Mouse (Mus musculus) liver, embryonic 12.5 days (tissue): ENCODE data around the gene Tmem8. TPM values are rescaled to one million over a fixed set of nuclear protein-coding genes. Genes with fewer than 3 reads are reported as not detected.
A peak's percentile ranks its signal among the peaks of the same experiment; 100 is the strongest.

Source experiments
- ATAC-seq: fragments of 200-750 bp; cut with Nextera tagmentation; 2 replicates; pipeline ENCODE4 v1.8.0; 2017; ENCODE audit warnings: moderate number of reproducible peaks, mild to moderate bottlenecking, moderate library complexity
- H3K27ac ChIP-seq: fragments of 300-500 bp; sonication (generic); 2 replicates; pipeline ENCODE4 v1.5.1; 2016; ENCODE audit warnings: mild to moderate bottlenecking
- H3K27me3 ChIP-seq: fragments of 300-500 bp; sonication (generic); replicated peaks from 2 replicates; pipeline ENCODE4 v1.6.1; 2016; ENCODE audit warnings: mild to moderate bottlenecking, moderate library complexity
- H3K36me3 ChIP-seq: fragments of 300-500 bp; sonication (generic); 2 replicates; pipeline ENCODE4 v1.6.1; 2016; ENCODE audit warnings: mild to moderate bottlenecking, moderate library complexity
- H3K4me1 ChIP-seq: fragments of 300-500 bp; sonication (generic); 2 replicates; pipeline ENCODE4 v1.6.1; 2016
- H3K4me2 ChIP-seq: fragments of 300-500 bp; sonication (generic); 2 replicates; pipeline ENCODE4 v1.6.1; 2016; ENCODE audit warnings: mild to moderate bottlenecking, moderate library complexity
- H3K4me3 ChIP-seq: fragments of 300-500 bp; sonication (generic); 2 replicates; pipeline ENCODE4 v1.5.1; 2016; ENCODE audit warnings: mild to moderate bottlenecking, moderate library complexity
- H3K9ac ChIP-seq: fragments of 300-500 bp; sonication (generic); 2 replicates; pipeline ENCODE4 v1.6.1; 2016; ENCODE audit warnings: mild to moderate bottlenecking, moderate library complexity
- H3K9me3 ChIP-seq: fragments of 300-500 bp; sonication (generic); replicated peaks from 2 replicates; pipeline ENCODE4 v1.6.1; 2016; ENCODE audit warnings: mild to moderate bottlenecking, moderate library complexity
- WGBS: fragments of 180-500 bp; shearing (Covaris S2); methylation state at CpG from one replicate; pipeline ENCODE4 v1.1.7; 2016; ENCODE audit not compliant: insufficient replicate concordance; 5-methylcytosine and 5-hydroxymethylcytosine counted together
- polyA plus RNA-seq: library from polyadenylated mRNA; unstranded; fragments of >200 nt; fragmentation: Nextera tagmentation; extraction: Ambion mirVana; gene quantifications from 2 replicates; pipeline ENCODE4 v1.2.1, GENCODE M21; 2016

Gene Tmem8
- polyA plus RNA-seq, 1 experiment from 2014 or later, result 2.2 TPM

- Histone ChIP-seq H3K9ac (no peak overlapping the region), H3K4me1 (no peaks in the 10 kb centered on the region), H3K27ac (no peak overlapping the region), H3K4me3 (no peak overlapping the region), H3K36me3 (peaks cover 63% of the 10 kb centered on the region), H3K27me3 (no peaks in the 10 kb centered on the region), H3K4me2 (no peak overlapping the region), H3K9me3 (no peaks in the 10 kb centered on the region)
- 85% methylated on average over 18 of the region's 18 CpGs for WGBS
- no peak for ATAC-seq
These were observed 18.1 kb downstream of the Tmem8 start for GRCm38 (mm10) chr17:26131062-26131732.

GRCm38 (mm10) chr17:26131856-26132853, 19.1 kb downstream of the Tmem8 start:
- H3K27me3 ChIP-seq, result no peaks in the 10 kb centered on the region
- no peak overlapping the region for H3K4me3 ChIP-seq
- H3K9ac ChIP-seq, result no peak overlapping the region
- H3K4me2 ChIP-seq, result no peak overlapping the region
- no peak for ATAC-seq
- peaks cover 3% of the 10 kb centered on the region for H3K4me1 ChIP-seq
- H3K27ac ChIP-seq, result no peak overlapping the region
- peaks cover 53% of the 10 kb centered on the region for H3K36me3 ChIP-seq
- 87% methylated on average over 18 of the region's 18 CpGs for WGBS
- H3K9me3 ChIP-seq, result no peaks in the 10 kb centered on the region

GRCm38 (mm10) chr17:26137106-26137750, 24.1 kb downstream of the Tmem8 start:
- Histone ChIP-seq H3K4me2 (peak overlapping the region; percentile 97), H3K36me3 (peaks cover 6% of the 10 kb centered on the region; the same call in 1 of the 2 replicates), H3K27me3 (no peaks in the 10 kb centered on the region), H3K4me3 (no peak overlapping the region), H3K27ac (peak overlapping the region; percentile 92; the same call in 1 of the 2 replicates), H3K9me3 (no peaks in the 10 kb centered on the region), H3K4me1 (peaks cover 38% of the 10 kb centered on the region), H3K9ac (peak overlapping the region; percentile 92; the same call in 1 of the 2 replicates)
- WGBS, result 71% methylated on average over 11 of the region's 11 CpGs
- no peak for ATAC-seq

- peaks cover 40% of the 10 kb centered on the region for H3K4me1 ChIP-seq
- no peak for ATAC-seq
- peak overlapping the region; percentile 92 for H3K4me3 ChIP-seq
- 60% methylated on average over 2 of the region's 2 CpGs for WGBS
- peak overlapping the region; percentile 97 for H3K4me2 ChIP-seq
- no peaks in the 10 kb centered on the region for H3K9me3 ChIP-seq
- peak overlapping the region; percentile 92 for H3K27ac ChIP-seq
- peaks cover 9% of the 10 kb centered on the region for H3K36me3 ChIP-seq
- peak overlapping the region; percentile 92 for H3K9ac ChIP-seq
- no peaks in the 10 kb centered on the region for H3K27me3 ChIP-seq
These were observed 24.6 kb downstream of the Tmem8 start for GRCm38 (mm10) chr17:26137751-26138130.

GRCm38 (mm10) chr17:26138239-26138836, 25.2 kb downstream of the Tmem8 start, which contains the start of gene Axin1:
TSS of gene Axin1 (plus strand) at chr17:26138688.
- H3K4me2 ChIP-seq, result peak within 1 kb of the TSS; percentile 97
- H3K36me3 ChIP-seq, result peaks cover 15% of the 10 kb centered on the region
- ATAC-seq, result peak; percentile 96
- WGBS, result under 1% methylated on average over 42 of the region's 42 CpGs
- H3K9ac ChIP-seq, result peak within 1 kb of the TSS; percentile 92
- peak within 1 kb of the TSS; percentile 92 for H3K27ac ChIP-seq
- H3K4me3 ChIP-seq, result peak within 1 kb of the TSS; percentile 92
- H3K9me3 ChIP-seq, result no peaks in the 10 kb centered on the region
- H3K27me3 ChIP-seq, result no peaks in the 10 kb centered on the region
- H3K4me1 ChIP-seq, result peaks cover 41% of the 10 kb centered on the region

- WGBS, result under 1% methylated on average over 56 of the region's 58 CpGs
These were observed 25.8 kb downstream of the Tmem8 start for GRCm38 (mm10) chr17:26138901-26139381.

GRCm38 (mm10) chr17:26142796-26143195, 29.7 kb downstream of the Tmem8 start:
- no peak overlapping the region for H3K4me3 ChIP-seq
- peaks cover 56% of the 10 kb centered on the region for H3K36me3 ChIP-seq
- H3K27me3 ChIP-seq, result no peaks in the 10 kb centered on the region
- peaks cover 32% of the 10 kb centered on the region for H3K4me1 ChIP-seq
- 73% methylated on average over 4 of the region's 4 CpGs for WGBS
- H3K27ac ChIP-seq, result no peak overlapping the region
- ATAC-seq, result no peak
- no peak overlapping the region for H3K4me2 ChIP-seq
- no peaks in the 10 kb centered on the region for H3K9me3 ChIP-seq
- no peak overlapping the region for H3K9ac ChIP-seq

More at GRCm38 (mm10) chr17:26138901-26139381, 25.8 kb downstream of the Tmem8 start:
- Histone ChIP-seq H3K4me1 (peaks cover 41% of the 10 kb centered on the region), H3K27me3 (no peaks in the 10 kb centered on the region), H3K4me2 (peak overlapping the region; percentile 97), H3K27ac (peak overlapping the region; percentile 92), H3K36me3 (peaks cover 21% of the 10 kb centered on the region), H3K9ac (peak overlapping the region; percentile 92), H3K4me3 (peak overlapping the region; percentile 92), H3K9me3 (no peaks in the 10 kb centered on the region)
- peak; percentile 73 for ATAC-seq

- Histone ChIP-seq H3K4me1 (peaks cover 28% of the 10 kb centered on the region), H3K4me2 (no peak overlapping the region), H3K36me3 (peaks cover 62% of the 10 kb centered on the region), H3K27me3 (no peaks in the 10 kb centered on the region), H3K27ac (no peak overlapping the region), H3K9ac (no peak overlapping the region), H3K9me3 (no peaks in the 10 kb centered on the region), H3K4me3 (no peak overlapping the region)
- 92% methylated on average over 5 of the region's 5 CpGs for WGBS
- no peak for ATAC-seq
These were observed 30.3 kb downstream of the Tmem8 start for GRCm38 (mm10) chr17:26143386-26143785.

GRCm38 (mm10) chr17:26149056-26149455, 36.0 kb downstream of the Tmem8 start:
- H3K27ac ChIP-seq, result no peak overlapping the region
- H3K9ac ChIP-seq, result no peak overlapping the region
- no peak overlapping the region for H3K4me3 ChIP-seq
- no peak for ATAC-seq
- no peaks in the 10 kb centered on the region for H3K27me3 ChIP-seq
- H3K9me3 ChIP-seq, result no peaks in the 10 kb centered on the region
- no peaks in the 10 kb centered on the region for H3K4me1 ChIP-seq
- WGBS, result 62% methylated on average over 2 of the region's 2 CpGs
- no peak overlapping the region for H3K4me2 ChIP-seq
- H3K36me3 ChIP-seq, result peaks cover 88% of the 10 kb centered on the region

GRCm38 (mm10) chr17:26151886-26152630, 39.0 kb downstream of the Tmem8 start:
- 85% methylated on average over 2 of the region's 2 CpGs for WGBS

GRCm38 (mm10) chr17:26162736-26163135, 49.6 kb downstream of the Tmem8 start:
- no peak for ATAC-seq
- peaks cover 9% of the 10 kb centered on the region; the same call in 1 of the 2 replicates for H3K36me3 ChIP-seq
- no peak overlapping the region for H3K9ac ChIP-seq
- no peaks in the 10 kb centered on the region for H3K9me3 ChIP-seq
- no peaks in the 10 kb centered on the region for H3K27me3 ChIP-seq
- 90% methylated on average over 1 of the region's 1 CpGs for WGBS
- no peak overlapping the region for H3K4me3 ChIP-seq
- H3K4me1 ChIP-seq, result no peaks in the 10 kb centered on the region
- no peak overlapping the region for H3K27ac ChIP-seq
- no peak overlapping the region for H3K4me2 ChIP-seq

More at GRCm38 (mm10) chr17:26151886-26152630, 39.0 kb downstream of the Tmem8 start:
- Histone ChIP-seq H3K4me1 (no peaks in the 10 kb centered on the region), H3K4me2 (no peak overlapping the region), H3K36me3 (peaks cover 82% of the 10 kb centered on the region), H3K9ac (no peak overlapping the region), H3K9me3 (no peaks in the 10 kb centered on the region), H3K27ac (no peak overlapping the region), H3K4me3 (no peak overlapping the region), H3K27me3 (no peaks in the 10 kb centered on the region)
- no peak for ATAC-seq
